ENCODE assay signal across 13 mouse cellular contexts in genomic region chr14:67142556-67143250, GRCm38 (mm10).
A peak's percentile ranks its signal among the peaks of the same experiment; 100 is the strongest.
DNase-seq lines count a peak whose midpoint lies in the region; ATAC-seq lines count a peak whose summit lies in the region.
"Had no signal": no experiment of that assay in that cellular context is flagged by ENCODE, and none has a peak within 500 bp of the region (broad histone marks: within the 10 kb centered on the region; RNA-seq: fewer than 3 reads in every experiment).

No protein-coding gene starts in this region.

- H3K27ac ChIP-seq in forebrain, embryonic 12.5 days, result 0 out of 2 replicates have a peak overlapping the region, but pooled peaks have one; percentile 1
- no peak overlapping the region for H3K27ac ChIP-seq in forebrain, embryonic 11.5 days (ENCODE audit: low read depth, low read length)
- no peak overlapping the region for H3K27ac ChIP-seq in midbrain, embryonic 11.5 days (ENCODE audit: low read depth, low read length)
- H3K27ac ChIP-seq in midbrain, embryonic 15.5 days, result no peak overlapping the region
- H3K27ac ChIP-seq in neural tube, embryonic 14.5 days (ENCODE audit: low read depth, low read length), result peak overlapping the region; percentile 46; the same call in 1 of the 2 replicates
- H3K27ac ChIP-seq: embryonic facial prominence, embryonic 15.5 days; kidney, embryonic 15.5 days; macrophage had no signal

- 90% methylated on average over 6 of the region's 6 CpGs for WGBS in forebrain, embryonic 12.5 days
- 88% methylated on average over 6 of the region's 6 CpGs for WGBS in forebrain, embryonic 11.5 days
- 79% methylated on average over 6 of the region's 6 CpGs for WGBS in midbrain, embryonic 11.5 days
- 84% methylated on average over 6 of the region's 6 CpGs for WGBS in midbrain, embryonic 15.5 days
- WGBS in neural tube, embryonic 14.5 days, result 80% methylated on average over 6 of the region's 6 CpGs

- H3K4me2 ChIP-seq in forebrain, embryonic 12.5 days, result no peak overlapping the region
- H3K4me2 ChIP-seq in forebrain, embryonic 11.5 days (ENCODE audit: low read depth, low read length, severe bottlenecking), result no peak overlapping the region
- H3K4me2 ChIP-seq in midbrain, embryonic 11.5 days, result no peak overlapping the region
- no peak overlapping the region for H3K4me2 ChIP-seq in midbrain, embryonic 15.5 days
- H3K4me2 ChIP-seq in neural tube, embryonic 14.5 days (ENCODE audit: low read depth, low read length), result no peak overlapping the region
- H3K4me2 ChIP-seq: embryonic facial prominence, embryonic 15.5 days had no signal

- no peak overlapping the region for H3K9ac ChIP-seq in forebrain, embryonic 12.5 days
- H3K9ac ChIP-seq in forebrain, embryonic 11.5 days (ENCODE audit: low read length), result no peak overlapping the region
- H3K9ac ChIP-seq in midbrain, embryonic 11.5 days (ENCODE audit: low read length), result no peak overlapping the region
- H3K9ac ChIP-seq in midbrain, embryonic 15.5 days, result no peak overlapping the region
- no peak overlapping the region for H3K9ac ChIP-seq in neural tube, embryonic 14.5 days (replicated peaks; ENCODE audit: low read depth, low read length)
- H3K9ac ChIP-seq: embryonic facial prominence, embryonic 15.5 days; kidney, embryonic 15.5 days; liver, postnatal 0 days had no signal

- no peak for DNase-seq in forebrain, embryonic 11.5 days (ENCODE audit: low spot score)
- DNase-seq in midbrain, embryonic 11.5 days (ENCODE audit: low spot score, missing footprints), result peak; percentile 41
- DNase-seq in cerebellum, postnatal 14 days, result peak; percentile 50 to 80
- DNase-seq in spleen, postnatal 4 days (ENCODE audit: low spot score in 2 of 2), result no peak
- DNase-seq: adrenal gland, adult 8-10 months; liver, postnatal 0 days had no signal

- H3K27me3 ChIP-seq in forebrain, embryonic 12.5 days, result no peaks in the 10 kb centered on the region
- H3K27me3 ChIP-seq in forebrain, embryonic 11.5 days (ENCODE audit: control insufficient read depth, insufficient read depth, low read length), result no peaks in the 10 kb centered on the region
- no peaks in the 10 kb centered on the region for H3K27me3 ChIP-seq in midbrain, embryonic 11.5 days (ENCODE audit: control insufficient read depth, insufficient read depth, low read length)
- no peaks in the 10 kb centered on the region for H3K27me3 ChIP-seq in midbrain, embryonic 15.5 days (replicated peaks)
- H3K27me3 ChIP-seq in neural tube, embryonic 14.5 days (ENCODE audit: control insufficient read depth, insufficient read depth, low read length), result no peaks in the 10 kb centered on the region
- H3K27me3 ChIP-seq: embryonic facial prominence, embryonic 15.5 days; kidney, embryonic 15.5 days had no signal

- no peak for ATAC-seq in forebrain, embryonic 12.5 days (ENCODE audit: low FRiP score)
- no peak for ATAC-seq in forebrain, embryonic 11.5 days (replicated peaks; ENCODE audit: low FRiP score)
- no peak for ATAC-seq in midbrain, embryonic 11.5 days (ENCODE audit: low FRiP score)
- ATAC-seq in midbrain, embryonic 15.5 days (replicated peaks), result no peak
- peak; percentile 22; the same call in 1 of the 2 replicates for ATAC-seq in neural tube, embryonic 14.5 days (ENCODE audit: low read depth)
- no peak for ATAC-seq in monocyte, adult 5-6 weeks (replicated peaks; ENCODE audit: insufficient number of reproducible peaks, low FRiP score, low TSS enrichment, poor library complexity, severe bottlenecking)
- ATAC-seq: liver, postnatal 0 days had no signal

- H3K4me3 ChIP-seq in forebrain, embryonic 12.5 days (replicated peaks), result no peak overlapping the region
- no peak overlapping the region for H3K4me3 ChIP-seq in forebrain, embryonic 11.5 days (ENCODE audit: low read depth, low read length)
- H3K4me3 ChIP-seq in midbrain, embryonic 11.5 days (ENCODE audit: low read depth, low read length), result no peak overlapping the region
- H3K4me3 ChIP-seq in midbrain, embryonic 15.5 days, result no peak overlapping the region
- no peak overlapping the region for H3K4me3 ChIP-seq in neural tube, embryonic 14.5 days (ENCODE audit: low read depth, low read length)
- H3K4me3 ChIP-seq: embryonic facial prominence, embryonic 15.5 days; kidney, embryonic 15.5 days had no signal

- no peaks in the 10 kb centered on the region for H3K9me3 ChIP-seq in forebrain, embryonic 12.5 days
- H3K9me3 ChIP-seq in forebrain, embryonic 11.5 days (ENCODE audit: control insufficient read depth, low read length), result no peaks in the 10 kb centered on the region
- H3K9me3 ChIP-seq in midbrain, embryonic 11.5 days (ENCODE audit: control insufficient read depth, low read length), result no peaks in the 10 kb centered on the region
- no peaks in the 10 kb centered on the region for H3K9me3 ChIP-seq in midbrain, embryonic 15.5 days
- no peaks in the 10 kb centered on the region for H3K9me3 ChIP-seq in neural tube, embryonic 14.5 days (ENCODE audit: control insufficient read depth, low read length)
- H3K9me3 ChIP-seq: embryonic facial prominence, embryonic 15.5 days; kidney, embryonic 15.5 days had no signal

- H3K36me3 ChIP-seq in forebrain, embryonic 12.5 days (replicated peaks), result no peaks in the 10 kb centered on the region
- H3K36me3 ChIP-seq in forebrain, embryonic 11.5 days (ENCODE audit: control insufficient read depth, insufficient read depth, low read length), result no peaks in the 10 kb centered on the region
- no peaks in the 10 kb centered on the region for H3K36me3 ChIP-seq in midbrain, embryonic 11.5 days (ENCODE audit: control insufficient read depth, insufficient read depth, low read length)
- H3K36me3 ChIP-seq in midbrain, embryonic 15.5 days (replicated peaks), result no peaks in the 10 kb centered on the region
- H3K36me3 ChIP-seq in neural tube, embryonic 14.5 days (ENCODE audit: control insufficient read depth, insufficient read depth, low read length), result no peaks in the 10 kb centered on the region
- H3K36me3 ChIP-seq: embryonic facial prominence, embryonic 15.5 days; kidney, embryonic 15.5 days had no signal

- H3K4me1 ChIP-seq in forebrain, embryonic 12.5 days, result peaks cover 25% of the 10 kb centered on the region
- H3K4me1 ChIP-seq in forebrain, embryonic 11.5 days (replicated peaks; ENCODE audit: control insufficient read depth, insufficient read depth, low read length), result 0 out of 2 replicates have a peak, but pooled peaks cover 5% of the 10 kb centered on the region
- H3K4me1 ChIP-seq in midbrain, embryonic 11.5 days (ENCODE audit: control insufficient read depth, insufficient read depth, low read length), result peaks cover 4% of the 10 kb centered on the region; the same call in 1 of the 2 replicates
- peaks cover 19% of the 10 kb centered on the region for H3K4me1 ChIP-seq in midbrain, embryonic 15.5 days
- H3K4me1 ChIP-seq in neural tube, embryonic 14.5 days (ENCODE audit: control insufficient read depth, insufficient read depth, low read length), result peaks cover 12% of the 10 kb centered on the region

Comparison
In these comparisons a context has a peak if more than half of its experiments do, and no peak if none do; other contexts are left out.
1. H3K27ac ChIP-seq: peak in forebrain, embryonic 12.5 days (single experiment) and neural tube, embryonic 14.5 days (single experiment); none in forebrain, embryonic 11.5 days (single experiment), midbrain, embryonic 11.5 days (single experiment) and midbrain, embryonic 15.5 days (single experiment).
2. DNase-seq: peak in midbrain, embryonic 11.5 days (single experiment) and cerebellum, postnatal 14 days (2 of 2); none in forebrain, embryonic 11.5 days (single experiment) and spleen, postnatal 4 days (0 of 2).